Mouse (Mus musculus): ENCODE results near the gene Gm17693. TPM values are rescaled to one million over a fixed set of nuclear protein-coding genes. Genes with fewer than 3 reads are reported as not detected.

Gm17693 gene
- not detected for total RNA-seq (2023)

DNA sequence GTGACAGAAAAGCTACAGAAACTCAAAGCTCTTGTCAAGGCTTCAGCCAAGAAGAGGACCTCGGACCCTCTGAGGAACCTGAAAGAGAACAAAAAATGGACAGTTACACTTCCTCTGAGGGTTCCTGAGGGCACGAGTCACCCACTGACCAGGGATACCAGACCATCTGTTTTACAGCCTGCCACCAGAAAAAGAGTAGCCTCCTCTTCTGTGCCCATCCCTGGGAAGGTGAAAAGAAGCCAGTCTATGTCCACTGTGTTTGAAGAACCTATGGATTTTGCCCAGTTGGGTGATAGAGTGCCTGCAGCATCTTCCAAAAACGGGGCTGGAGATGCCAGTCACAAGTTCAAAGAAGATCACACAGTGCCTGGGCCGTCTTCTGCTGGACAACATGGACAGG, at the start of gene Gm17693:
TSS of gene Gm17693 (plus strand) at position 301 of the 400 bp plus-strand sequence.

Data from neutrophil, adult 59 days (primary cell).